Mouse (Mus musculus) lung, embryonic 14.5 days (tissue): Measurements from ENCODE around the gene 2010111I01Rik. TPM values are rescaled to one million over a fixed set of nuclear protein-coding genes. Genes with fewer than 3 reads are reported as not detected.

Source experiments
- ATAC-seq: fragments of 200-750 bp; cut with Nextera tagmentation; 2 replicates; pipeline ENCODE4 v1.8.0; 2017; ENCODE audit warnings: mild to moderate bottlenecking, moderate TSS enrichment, moderate library complexity; ENCODE audit not compliant: insufficient read depth
- DNase-seq: peaks from one replicate; pipeline ENCODE4 v3.0.0-alpha.2; 2015
- H3K27ac ChIP-seq: fragments of 300-500 bp; sonication (generic); 2 replicates; pipeline ENCODE4 v1.5.1; 2014; ENCODE audit warnings: low read depth, mild to moderate bottlenecking, moderate library complexity
- H3K27me3 ChIP-seq: fragments of 300-500 bp; sonication (generic); 2 replicates; pipeline ENCODE4 v1.6.1; 2014; ENCODE audit warnings: low read length, control low read depth; ENCODE audit not compliant: insufficient read depth
- H3K36me3 ChIP-seq: fragments of 300-500 bp; sonication (generic); 2 replicates; pipeline ENCODE4 v1.6.1; 2014; ENCODE audit warnings: control low read depth; ENCODE audit not compliant: insufficient read depth
- H3K4me1 ChIP-seq: fragments of 300-500 bp; sonication (generic); 2 replicates; pipeline ENCODE4 v1.6.1; 2014; ENCODE audit warnings: antibody characterized with exemption, control low read depth; ENCODE audit not compliant: insufficient read depth
- H3K4me2 ChIP-seq: fragments of 300-500 bp; sonication (generic); 2 replicates; pipeline ENCODE4 v1.6.1; 2014; ENCODE audit warnings: mild to moderate bottlenecking
- H3K4me3 ChIP-seq: fragments of 300-500 bp; sonication (generic); 2 replicates; pipeline ENCODE4 v1.5.1; 2014; ENCODE audit warnings: low read depth, low read length
- H3K9ac ChIP-seq: fragments of 300-500 bp; sonication (generic); 2 replicates; pipeline ENCODE4 v1.6.1; 2014
- H3K9me3 ChIP-seq: fragments of 300-500 bp; sonication (generic); 2 replicates; pipeline ENCODE4 v1.6.1; 2016; ENCODE audit warnings: low read depth, low read length, control low read depth
- CTCF ChIP-seq: IDR thresholded peaks from 2 replicates; pipeline ENCODE4 v1.5.1; 2016; ENCODE audit warnings: antibody characterized with exemption, low read depth
- WGBS: fragments of 180-500 bp; shearing (Covaris S2); extraction: QIAGEN DNeasy Blood & Tissue Kit; methylation state at CpG from one replicate; pipeline ENCODE4 v1.1.7; 2014; 5-methylcytosine and 5-hydroxymethylcytosine counted together
- polyA plus RNA-seq: library from polyadenylated mRNA; unstranded; fragments of >200 nt; fragmentation: Nextera tagmentation; extraction: Ambion mirVana; gene quantifications from 2 replicates; pipeline ENCODE4 v1.2.1, GENCODE M21; 2014

2010111I01Rik gene
- polyA plus RNA-seq, 1 experiment from 2014 or later: 156 TPM

DNA sequence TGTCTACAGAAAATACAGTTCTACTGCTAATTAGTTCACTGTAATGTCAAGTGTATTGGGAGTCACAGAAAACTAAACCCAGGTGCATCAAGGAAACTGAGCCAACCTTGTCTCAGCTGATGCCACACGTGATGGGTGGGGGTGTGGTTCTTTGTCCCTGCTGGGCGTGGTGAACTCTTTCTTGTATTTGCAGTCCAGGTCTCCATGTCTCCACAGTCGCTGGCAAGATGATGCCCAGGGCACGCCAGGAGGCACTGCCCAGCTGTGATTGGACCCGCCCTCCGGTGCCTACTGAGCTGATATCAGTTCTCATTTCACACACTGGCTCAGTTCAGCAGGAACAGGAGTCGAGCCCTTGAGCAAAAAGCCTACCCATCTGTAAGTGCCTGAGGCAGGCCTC lies 336.2 kb downstream of the 2010111I01Rik start:
- Histone ChIP-seq H3K27ac (no peak overlapping the region), H3K4me3 (no peak overlapping the region), H3K9ac (no peak overlapping the region), H3K9me3 (no peaks in the 10 kb centered on the region), H3K36me3 (peaks cover 84% of the 10 kb centered on the region), H3K4me2 (no peak overlapping the region), H3K27me3 (no peaks in the 10 kb centered on the region), H3K4me1 (no peaks in the 10 kb centered on the region)
- 81% methylated on average over 7 of the region's 7 CpGs for WGBS
- ATAC-seq (no peak), DNase-seq (no peak)
- no peak for TF ChIP-seq CTCF

DNA sequence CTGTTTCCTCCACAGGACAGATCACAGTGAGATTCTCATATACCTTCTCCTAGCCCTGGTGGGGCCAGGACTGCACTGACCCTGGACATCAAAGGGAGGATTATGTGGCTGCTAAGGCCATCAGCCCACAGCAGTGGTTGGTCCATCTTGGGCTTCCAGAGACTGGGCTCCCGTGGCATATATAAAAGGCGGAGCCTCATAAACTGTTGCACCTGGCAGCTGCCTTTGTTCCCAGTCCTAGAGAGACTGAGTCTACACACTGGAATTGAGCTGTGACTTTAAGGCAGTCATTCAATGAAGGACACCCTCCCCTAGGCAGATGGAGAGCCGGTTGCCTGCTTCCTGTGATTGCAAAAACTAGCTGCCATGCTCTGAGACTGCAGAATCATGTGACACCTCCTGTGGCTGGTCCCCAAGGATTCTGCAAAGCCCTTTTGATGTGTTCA lies 337.1 kb downstream of the 2010111I01Rik start:
- TF ChIP-seq CTCF: no peak
- ATAC-seq (no peak), DNase-seq (no peak)
- H3K4me3 ChIP-seq: no peak overlapping the region
- H3K27me3 ChIP-seq: no peaks in the 10 kb centered on the region
- H3K9ac ChIP-seq: no peak overlapping the region
- no peak overlapping the region for H3K27ac ChIP-seq
- H3K4me2 ChIP-seq: no peak overlapping the region
- H3K9me3 ChIP-seq: no peaks in the 10 kb centered on the region
- H3K4me1 ChIP-seq: no peaks in the 10 kb centered on the region
- 54% methylated on average over 3 of the region's 3 CpGs for WGBS
- peaks cover 76% of the 10 kb centered on the region for H3K36me3 ChIP-seq

DNA sequence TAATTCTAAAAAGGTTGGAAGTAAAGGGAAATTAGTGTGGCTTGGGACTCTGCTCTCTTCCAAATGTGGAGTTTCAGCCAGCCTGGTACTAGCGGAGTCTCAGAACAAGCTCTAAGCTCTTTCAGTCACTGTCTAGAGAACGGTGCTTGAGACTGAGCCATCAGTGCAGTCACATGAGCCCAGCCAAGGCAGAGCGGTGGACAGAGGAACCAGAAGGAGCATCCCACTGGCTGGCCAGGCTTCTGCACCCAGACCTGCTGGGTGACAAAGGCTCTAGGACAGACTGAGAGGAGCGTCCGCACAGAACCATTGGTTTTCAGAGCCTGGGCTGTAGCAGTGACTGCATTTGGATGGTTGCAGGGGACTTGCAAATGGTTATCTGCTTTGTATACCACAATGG lies 337.7 kb downstream of the 2010111I01Rik start:
- Histone ChIP-seq H3K4me2 (no peak overlapping the region), H3K9me3 (no peaks in the 10 kb centered on the region), H3K4me3 (no peak overlapping the region), H3K9ac (no peak overlapping the region), H3K36me3 (peaks cover 70% of the 10 kb centered on the region), H3K27ac (no peak overlapping the region; the same call in 1 of the 2 replicates), H3K27me3 (no peaks in the 10 kb centered on the region), H3K4me1 (no peaks in the 10 kb centered on the region)
- no peak for DNase-seq
- no peak for TF ChIP-seq CTCF
- 87% methylated on average over 5 of the region's 5 CpGs for WGBS
- ATAC-seq: no peak

DNA sequence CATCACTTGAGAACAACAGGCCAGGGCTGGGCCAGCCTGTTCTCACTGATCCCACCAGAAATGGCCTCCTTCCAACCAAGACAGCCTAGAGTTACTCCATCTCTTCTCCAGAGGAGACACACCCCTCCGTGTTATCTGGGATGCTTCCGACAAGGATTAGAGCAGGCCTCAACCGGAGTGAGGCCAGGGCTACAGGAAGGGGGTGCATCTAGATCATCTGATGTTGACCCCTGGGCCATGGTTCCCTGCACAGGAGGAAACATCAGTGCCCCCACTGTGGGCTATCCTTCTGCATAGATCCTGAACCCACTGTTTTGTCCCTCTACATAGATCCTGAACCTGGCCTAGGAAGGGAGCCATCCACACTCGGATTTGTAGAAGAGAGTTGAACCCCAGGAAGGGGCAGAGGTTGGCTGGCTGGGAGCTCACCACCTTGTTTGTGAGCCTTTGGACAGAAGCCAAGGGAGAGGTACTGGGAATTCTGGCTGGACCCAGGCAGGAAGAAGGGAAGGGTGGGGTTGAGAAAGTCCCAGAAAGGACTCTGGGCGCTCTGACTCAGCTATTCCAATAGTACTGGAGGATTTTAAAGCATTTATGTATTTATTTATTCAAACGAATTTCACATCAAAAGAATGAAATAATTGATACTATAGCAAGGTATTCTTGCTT lies 339.6 kb downstream of the 2010111I01Rik start:
- 53% methylated on average over 6 of the region's 6 CpGs for WGBS
- peaks cover 54% of the 10 kb centered on the region for H3K36me3 ChIP-seq
- no peaks in the 10 kb centered on the region for H3K27me3 ChIP-seq
- ATAC-seq (no peak), DNase-seq (no peak)
- no peak overlapping the region for H3K9ac ChIP-seq
- no peak overlapping the region for H3K4me2 ChIP-seq
- TF ChIP-seq CTCF: no peak
- H3K4me3 ChIP-seq: no peak overlapping the region
- H3K4me1 ChIP-seq: no peaks in the 10 kb centered on the region
- no peak overlapping the region for H3K27ac ChIP-seq
- no peaks in the 10 kb centered on the region for H3K9me3 ChIP-seq

DNA sequence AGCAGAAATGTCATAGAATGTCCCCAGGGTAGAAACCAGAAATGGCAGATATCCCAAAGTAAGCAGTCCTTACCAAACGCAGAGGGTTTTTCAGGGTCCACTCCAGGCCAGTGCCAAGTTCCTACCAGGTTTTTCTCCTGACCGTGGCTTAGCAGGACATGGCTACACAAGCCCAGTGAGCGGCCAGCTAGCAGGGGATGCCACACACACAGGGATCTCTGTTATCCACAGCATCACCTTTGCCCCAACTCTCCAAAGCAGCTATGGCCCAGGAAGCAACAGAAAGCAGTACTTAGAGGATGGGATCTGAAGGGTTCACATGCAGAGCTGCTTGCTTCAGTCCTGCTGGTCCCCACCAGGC lies 340.1 kb downstream of the 2010111I01Rik start:
- Histone ChIP-seq H3K9me3 (no peaks in the 10 kb centered on the region), H3K36me3 (peaks cover 49% of the 10 kb centered on the region), H3K4me3 (no peak overlapping the region), H3K4me1 (no peaks in the 10 kb centered on the region), H3K9ac (no peak overlapping the region), H3K4me2 (no peak overlapping the region), H3K27me3 (no peaks in the 10 kb centered on the region), H3K27ac (no peak overlapping the region)
- ATAC-seq: no peak
- no peak for DNase-seq
- TF ChIP-seq CTCF: no peak
- 56% methylated on average over 3 of the region's 3 CpGs for WGBS

DNA sequence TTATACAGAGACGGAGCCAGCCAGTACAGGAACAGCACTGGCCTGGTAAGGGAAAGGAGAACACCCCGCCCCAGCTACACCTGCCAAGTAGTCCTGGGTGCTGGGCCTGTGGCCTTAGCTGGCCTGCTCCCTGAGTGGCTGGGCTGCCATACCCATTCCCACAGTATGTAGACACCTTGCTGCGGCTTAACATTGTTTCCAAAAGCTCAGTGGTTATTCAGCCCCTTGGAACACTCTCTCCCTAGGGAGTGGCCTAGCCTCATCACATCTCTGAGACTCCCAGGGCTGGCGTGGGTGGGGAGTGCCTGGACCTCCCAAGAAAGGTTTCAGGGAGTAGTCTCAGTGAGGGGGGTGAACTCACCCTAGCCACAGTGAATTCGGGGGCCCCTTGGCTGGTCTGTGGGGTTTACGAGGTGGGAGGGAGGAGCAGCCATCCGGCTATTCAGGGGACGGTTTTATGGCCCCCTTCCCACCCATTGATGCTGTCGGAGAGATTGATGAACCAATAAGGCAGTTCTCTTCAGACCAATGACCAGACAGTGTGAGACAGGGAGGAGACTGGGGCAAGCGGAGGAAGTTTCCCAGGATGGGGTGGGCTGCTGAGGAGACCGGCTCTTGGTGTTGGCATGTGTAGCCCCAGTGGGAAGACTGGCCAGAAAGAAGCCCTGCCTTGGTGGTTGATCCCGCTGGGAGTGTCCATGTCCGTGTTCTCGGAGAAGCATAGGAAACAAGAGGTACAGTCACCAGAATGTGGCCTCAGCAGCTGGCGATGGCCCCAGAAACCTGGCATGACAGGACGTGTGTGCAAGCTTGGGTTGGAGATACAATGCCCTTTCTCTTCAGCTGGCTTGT lies 340.7 kb downstream of the 2010111I01Rik start:
- Histone ChIP-seq H3K27me3 (no peaks in the 10 kb centered on the region), H3K4me2 (no peak overlapping the region), H3K4me3 (no peak overlapping the region), H3K9me3 (no peaks in the 10 kb centered on the region), H3K4me1 (no peaks in the 10 kb centered on the region), H3K36me3 (peaks cover 43% of the 10 kb centered on the region), H3K27ac (no peak overlapping the region), H3K9ac (no peak overlapping the region)
- WGBS: 61% methylated on average over 16 of the region's 16 CpGs
- DNase-seq: no peak
- TF ChIP-seq CTCF: no peak
- ATAC-seq: peak; percentile 17; the same call in 1 of the 2 replicates

DNA sequence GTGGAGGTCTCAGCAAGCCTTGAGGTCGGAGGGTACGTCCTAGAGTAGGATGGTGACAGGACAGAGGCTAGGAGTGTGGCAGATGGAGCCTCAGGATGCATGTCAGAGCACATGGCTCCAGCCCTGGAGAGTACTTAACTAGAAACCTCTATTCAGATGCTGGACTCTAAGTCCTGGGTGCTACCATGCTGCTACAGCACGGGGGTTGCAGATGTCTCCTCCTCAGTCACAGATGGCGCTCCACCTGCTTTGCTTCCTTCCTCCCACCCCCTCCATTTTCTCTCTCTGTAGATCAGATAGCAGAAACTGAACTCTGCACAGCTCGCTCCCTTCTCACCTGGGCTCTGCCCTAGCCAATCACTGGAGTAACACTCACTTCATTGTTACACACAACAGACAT lies 342.1 kb downstream of the 2010111I01Rik start:
- no peak for TF ChIP-seq CTCF
- H3K4me3 ChIP-seq: no peak overlapping the region
- no peaks in the 10 kb centered on the region for H3K4me1 ChIP-seq
- DNase-seq (no peak), ATAC-seq (no peak)
- 83% methylated on average over 5 of the region's 5 CpGs for WGBS
- H3K36me3 ChIP-seq: peaks cover 36% of the 10 kb centered on the region
- H3K9me3 ChIP-seq: no peaks in the 10 kb centered on the region
- H3K27me3 ChIP-seq: no peaks in the 10 kb centered on the region
- H3K27ac ChIP-seq: no peak overlapping the region
- H3K4me2 ChIP-seq: no peak overlapping the region
- H3K9ac ChIP-seq: no peak overlapping the region
